Mouse (Mus musculus) embryonic fibroblast, embryonic 13.5 days (primary cell): ENCODE data around the gene Eif4b.

Experiments
- CTCF ChIP-seq: IDR thresholded peaks from 2 replicates; pipeline ENCODE4 v1.5.1; 2011; ENCODE audit warnings: mild to moderate bottlenecking, control low read depth, low read length, moderate library complexity, borderline replicate concordance; ENCODE audit not compliant: insufficient read depth
- POLR2A ChIP-seq: IDR thresholded peaks from 2 replicates; pipeline ENCODE4 v1.6.1; 2011; ENCODE audit warnings: low read depth, mild to moderate bottlenecking, control low read depth, low read length, moderate library complexity

DNA sequence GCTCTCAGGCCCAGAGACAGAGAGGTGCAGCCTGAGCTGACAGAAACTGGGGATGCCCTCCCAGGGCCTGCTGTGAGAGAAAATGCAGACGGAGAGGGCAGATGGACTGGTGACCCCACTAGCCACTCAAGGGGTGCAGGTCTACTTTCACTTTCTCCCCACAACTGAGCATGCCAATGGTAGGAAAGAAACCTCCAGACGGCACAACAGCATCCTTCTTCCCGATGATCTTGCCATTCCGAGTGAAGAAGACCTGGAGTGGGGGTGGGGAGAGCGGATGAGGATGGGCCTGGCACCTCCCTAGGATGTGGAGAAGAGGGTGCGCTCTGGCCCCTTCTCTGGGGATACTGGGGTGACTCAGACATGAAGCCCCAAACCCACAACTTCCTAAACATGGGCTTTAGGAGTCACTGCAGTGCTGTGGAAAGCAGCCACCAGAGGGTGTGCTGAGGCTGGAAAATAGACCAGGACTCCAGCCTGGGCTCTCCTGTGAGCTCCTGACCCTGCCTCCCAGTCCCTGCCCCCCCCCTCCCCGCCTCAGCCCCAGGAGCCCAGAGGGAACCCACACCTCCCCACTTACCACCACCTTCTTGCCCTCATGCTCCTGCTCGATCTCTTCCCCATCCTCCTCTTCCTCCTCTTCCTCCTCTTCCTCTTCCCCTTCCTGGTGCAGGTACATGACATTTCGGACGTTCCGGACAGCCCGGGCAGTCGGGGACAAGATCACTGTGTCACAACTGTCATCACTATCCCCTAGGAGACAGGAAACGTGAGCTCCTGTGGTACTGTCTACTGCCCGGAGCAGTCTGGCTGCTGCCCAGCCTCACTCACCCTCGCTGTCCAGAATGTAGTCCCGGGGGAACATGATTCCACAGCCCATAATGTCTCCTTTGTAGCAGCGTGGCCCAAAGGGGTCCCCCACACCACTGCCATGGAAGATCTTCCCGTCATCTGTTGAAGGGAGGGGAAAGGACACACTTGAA lies 44.2 kb downstream of the Eif4b start:
- TF ChIP-seq POLR2A, result no peak
- TF ChIP-seq CTCF, result peak; percentile 68; the same call in 1 of the 2 replicates
